Mouse (Mus musculus) small intestine, adult 2 months (tissue): ENCODE data around the gene Aifm2.

Experiments
- CTCF ChIP-seq: fragments of 200-500 bp; IDR thresholded peaks from 2 replicates; pipeline ENCODE4 v1.5.1; 2012; ENCODE audit warnings: low read depth, mild to moderate bottlenecking, control low read depth, inconsistent platforms, low read length, moderate library complexity, mixed read lengths; ENCODE audit not compliant: insufficient replicate concordance, insufficient read length; ENCODE audit errors: extremely low read depth
- POLR2A ChIP-seq: fragments of 200-500 bp; IDR thresholded peaks from 2 replicates; pipeline ENCODE4 v1.6.1; 2012; ENCODE audit warnings: low read depth, mild to moderate bottlenecking, control low read depth, inconsistent platforms, low read length, moderate library complexity

GRCm38 (mm10) chr10:61695703-61696559 lies 19.1 kb upstream of the Aifm2 start:
- TF ChIP-seq CTCF = no peak
- TF ChIP-seq POLR2A = no peak
